Mouse (Mus musculus): ENCODE results near the gene Tnfrsf13b.

GRCm38 (mm10) chr11:61164366-61164765 lies 37.8 kb downstream of the Tnfrsf13b start:
- no peak for TF ChIP-seq POLR2A (IDR thresholded peaks at IDR 0.05; ENCODE audit: low read depth, low read length)
- TF ChIP-seq CTCF (conservative IDR thresholded peaks at IDR 0.05 in 1 of 2, IDR thresholded peaks at IDR 0.05 in 1 of 2; ENCODE audit: low read depth in 2 of 2, low read length in 2 of 2): no peak
- no peak for TF ChIP-seq POLR2AphosphoS2 (IDR thresholded peaks at IDR 0.05; ENCODE audit: low read depth, low read length)
- TF ChIP-seq ZC3H11A (IDR thresholded peaks at IDR 0.05; ENCODE audit: low read depth, low read length): no peak
- no peak for TF ChIP-seq MXI1 (IDR thresholded peaks at IDR 0.05; ENCODE audit: low read depth, low read length)
- TF ChIP-seq SMC3 (IDR thresholded peaks at IDR 0.05; ENCODE audit: low read depth, low read length): no peak
- TF ChIP-seq SIN3A (IDR thresholded peaks at IDR 0.05; ENCODE audit: low read length): no peak
